Mouse (Mus musculus): ENCODE measurements around the gene Mlxipl.
A peak's percentile ranks its signal among the peaks of the same experiment; 100 is the strongest.
"Not testable (repeated sequence)": the region's sequence is repeated elsewhere in the genome, so short reads cannot be mapped to it uniquely, and the experiment has no call there.

Gene Mlxipl

GRCm38 (mm10) chr5:135089653-135090052 lies at the start of gene Mlxipl:
Gene Mlxipl, plus strand, starts transcription at chr5:135089890.
- DNase-seq (ENCODE audit: low read depth) = no peak

GRCm38 (mm10) chr5:135040059-135040458 lies 49.6 kb upstream of the Mlxipl start:
- DNase-seq (ENCODE audit: low read depth) = no peak

GRCm38 (mm10) chr5:135040777-135041176 lies 48.9 kb upstream of the Mlxipl start:
- no peak for DNase-seq (ENCODE audit: low read depth)

- no peak for DNase-seq (ENCODE audit: low read depth)
Measured at GRCm38 (mm10) chr5:135042105-135042788, 47.4 kb upstream of the Mlxipl start.

- DNase-seq (ENCODE audit: low read depth) = no peak
Measured at GRCm38 (mm10) chr5:135044575-135044974, 45.1 kb upstream of the Mlxipl start.

GRCm38 (mm10) chr5:135048539-135048938 lies 41.2 kb upstream of the Mlxipl start:
- DNase-seq (ENCODE audit: low read depth) = no peak

- not testable (repeated sequence) for DNase-seq (ENCODE audit: low read depth)
Measured at GRCm38 (mm10) chr5:135049268-135049667, 40.4 kb upstream of the Mlxipl start.

- no peak for DNase-seq (ENCODE audit: low read depth)
Measured at GRCm38 (mm10) chr5:135053356-135053755, 36.3 kb upstream of the Mlxipl start.

GRCm38 (mm10) chr5:135063629-135064381 lies 25.9 kb upstream of the Mlxipl start, which contains the start of gene Dnajc30:
Gene Dnajc30, plus strand, starts transcription at chr5:135064202.
- DNase-seq (ENCODE audit: low read depth) = peak; percentile 89

- no peak for DNase-seq (ENCODE audit: low read depth)
Measured at GRCm38 (mm10) chr5:135064382-135064766, 25.3 kb upstream of the Mlxipl start.

GRCm38 (mm10) chr5:135064909-135065446 lies 24.7 kb upstream of the Mlxipl start, which contains the start of gene Bud23:
Gene Bud23, minus strand, starts transcription at chr5:135064959.
- not testable (repeated sequence) for DNase-seq (ENCODE audit: low read depth)

- DNase-seq (ENCODE audit: low read depth) = no peak
Measured at GRCm38 (mm10) chr5:135066008-135066407, 23.7 kb upstream of the Mlxipl start.

- DNase-seq (ENCODE audit: low read depth) = no peak
Measured at GRCm38 (mm10) chr5:135070448-135070847, 19.2 kb upstream of the Mlxipl start.

GRCm38 (mm10) chr5:135072061-135072460 lies 17.6 kb upstream of the Mlxipl start:
- no peak for DNase-seq (ENCODE audit: low read depth)

GRCm38 (mm10) chr5:135072720-135073119 lies 17.0 kb upstream of the Mlxipl start:
- DNase-seq (ENCODE audit: low read depth) = no peak

- DNase-seq (ENCODE audit: low read depth) = no peak
Measured at GRCm38 (mm10) chr5:135073349-135074150, 16.1 kb upstream of the Mlxipl start.

GRCm38 (mm10) chr5:135075655-135076054 lies 14.0 kb upstream of the Mlxipl start:
- DNase-seq (ENCODE audit: low read depth) = no peak

GRCm38 (mm10) chr5:135076368-135076767 lies 13.3 kb upstream of the Mlxipl start:
- DNase-seq (ENCODE audit: low read depth) = no peak

- DNase-seq (ENCODE audit: low read depth) = no peak
Measured at GRCm38 (mm10) chr5:135076931-135077505, 12.7 kb upstream of the Mlxipl start.

GRCm38 (mm10) chr5:135077564-135078481 lies 11.9 kb upstream of the Mlxipl start, which contains the start of gene Vps37d:
Gene Vps37d, minus strand, starts transcription at chr5:135078266.
- DNase-seq (ENCODE audit: low read depth) = peak; percentile 37

- DNase-seq (ENCODE audit: low read depth) = no peak
Measured at GRCm38 (mm10) chr5:135078482-135078810, 11.2 kb upstream of the Mlxipl start.

All from fibroblast of lung, adult 2 months (primary cell).